Mouse (Mus musculus) hindbrain, embryonic 15.5 days (tissue): Measurements from ENCODE around the gene Stmn1. TPM values are rescaled to one million over a fixed set of nuclear protein-coding genes. Genes with fewer than 3 reads are reported as not detected.

Experiments
- ATAC-seq: fragments of 200-750 bp; cut with Nextera tagmentation; 2 replicates; pipeline ENCODE4 v1.8.0; 2017; ENCODE audit warnings: low read depth, moderate number of reproducible peaks, moderate TSS enrichment; ENCODE audit not compliant: low FRiP score
- H3K27ac ChIP-seq: fragments of 300-500 bp; sonication (generic); replicated peaks from 2 replicates; pipeline ENCODE4 v1.5.1; 2015; ENCODE audit warnings: mild to moderate bottlenecking, inconsistent platforms
- H3K27me3 ChIP-seq: fragments of 300-500 bp; sonication (generic); 2 replicates; pipeline ENCODE4 v1.6.1; 2015; ENCODE audit warnings: control low read depth, inconsistent platforms
- H3K36me3 ChIP-seq: fragments of 300-500 bp; sonication (generic); 2 replicates; pipeline ENCODE4 v1.6.1; 2015; ENCODE audit warnings: control low read depth, inconsistent platforms
- H3K4me1 ChIP-seq: fragments of 300-500 bp; sonication (generic); replicated peaks from 2 replicates; pipeline ENCODE4 v1.6.1; 2015; ENCODE audit warnings: control low read depth, inconsistent platforms
- H3K4me2 ChIP-seq: fragments of 300-500 bp; sonication (generic); 2 replicates; pipeline ENCODE4 v1.6.1; 2015; ENCODE audit warnings: moderate library complexity, mild to moderate bottlenecking, inconsistent platforms
- H3K4me3 ChIP-seq: fragments of 300-500 bp; sonication (generic); 2 replicates; pipeline ENCODE4 v1.5.1; 2015; ENCODE audit warnings: mild to moderate bottlenecking, inconsistent platforms
- H3K9ac ChIP-seq: fragments of 300-500 bp; sonication (generic); 2 replicates; pipeline ENCODE4 v1.6.1; 2015; ENCODE audit warnings: inconsistent platforms
- H3K9me3 ChIP-seq: fragments of 300-500 bp; sonication (generic); 2 replicates; pipeline ENCODE4 v1.6.1; 2016; ENCODE audit warnings: control low read depth, inconsistent platforms
- WGBS: fragments of 180-500 bp; shearing (Covaris S2); methylation state at CpG from one replicate; pipeline ENCODE4 v1.1.7; 2015; 5-methylcytosine and 5-hydroxymethylcytosine counted together
- polyA plus RNA-seq: library from polyadenylated mRNA; unstranded; fragments of >200 nt; fragmentation: Nextera tagmentation; extraction: Ambion mirVana; gene quantifications from 2 replicates; pipeline ENCODE4 v1.2.1, GENCODE M21; 2015

Gene Stmn1
- polyA plus RNA-seq: 5,846 and 6,036 TPM in 2 replicates

DNA sequence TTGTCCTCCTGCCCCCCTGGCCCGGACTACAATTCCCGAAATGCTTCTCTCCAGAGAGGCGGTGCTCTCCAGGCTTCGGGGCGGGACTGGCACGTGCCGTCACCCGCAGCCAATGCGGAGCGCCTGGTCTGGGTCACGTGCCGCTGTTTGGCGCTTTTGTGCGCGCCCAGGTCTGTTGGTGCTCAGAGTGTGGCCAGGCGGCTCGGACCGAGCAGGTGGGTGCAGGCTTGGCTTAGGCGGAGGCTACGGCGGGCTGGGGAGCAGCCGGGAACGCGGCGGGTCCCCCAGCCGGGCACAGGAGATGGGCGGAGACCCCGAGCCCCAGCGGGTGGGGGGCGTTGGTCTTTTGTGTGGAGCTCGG is at the start of gene Stmn1:
Gene Stmn1, plus strand, starts transcription at position 106 of the 361 bp plus-strand sequence.
- Histone ChIP-seq H3K4me1 (peaks cover 54% of the 10 kb centered on the region), H3K9ac (peak within 1 kb of the TSS; percentile 99), H3K4me3 (peak within 1 kb of the TSS; percentile 88), H3K36me3 (peaks cover 23% of the 10 kb centered on the region), H3K9me3 (no peaks in the 10 kb centered on the region), H3K27me3 (no peaks in the 10 kb centered on the region), H3K27ac (peak within 1 kb of the TSS; percentile 98), H3K4me2 (peak within 1 kb of the TSS; percentile 86)
- peak; percentile 97 for ATAC-seq
- under 1% methylated on average over 29 of the region's 31 CpGs for WGBS

DNA sequence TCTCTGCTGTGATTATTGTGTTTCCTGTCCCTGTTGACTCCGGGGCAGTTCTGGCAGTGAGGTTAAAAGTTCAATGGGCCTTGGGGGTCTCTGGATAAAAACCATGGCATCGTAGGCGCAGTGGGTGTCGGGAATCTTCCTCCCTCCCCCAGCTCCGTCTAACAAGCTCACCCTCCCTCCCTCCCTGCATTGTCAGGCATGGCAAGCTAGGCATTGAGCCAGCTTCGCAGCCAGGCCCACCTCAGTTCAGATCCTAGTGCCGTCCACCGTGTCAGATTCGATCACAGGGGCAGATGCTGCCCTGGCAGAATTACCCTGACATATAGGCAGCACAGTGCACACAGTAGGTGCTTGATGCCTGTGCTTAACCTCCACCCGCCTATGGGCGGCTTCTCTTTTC is 46.1 kb upstream of the Stmn1 start:
- Histone ChIP-seq H3K4me1 (no peaks in the 10 kb centered on the region), H3K27me3 (no peaks in the 10 kb centered on the region), H3K4me2 (no peak overlapping the region), H3K4me3 (no peak overlapping the region), H3K9ac (no peak overlapping the region), H3K9me3 (no peaks in the 10 kb centered on the region), H3K27ac (no peak overlapping the region), H3K36me3 (no peaks in the 10 kb centered on the region)
- WGBS: 37% methylated on average over 11 of the region's 11 CpGs
- ATAC-seq: no peak

DNA sequence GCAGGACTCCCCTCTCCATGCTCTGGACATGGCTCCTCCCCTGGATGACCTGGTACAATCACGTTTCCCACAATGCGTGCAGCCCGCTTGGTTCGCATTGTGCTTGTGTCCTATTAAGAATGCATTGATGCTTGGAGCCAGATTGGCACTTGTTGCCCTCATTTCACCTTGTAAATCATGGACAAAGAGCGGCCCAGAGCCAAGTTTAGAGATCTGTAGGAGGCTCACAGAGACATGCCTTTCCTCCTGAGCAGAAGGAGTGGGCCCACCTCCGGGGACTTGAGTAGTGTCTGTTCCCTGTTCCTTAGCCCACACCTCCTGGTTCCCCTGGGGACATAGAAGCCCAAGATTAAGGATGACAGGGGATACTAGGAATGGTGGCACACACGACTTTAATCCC is 44.2 kb upstream of the Stmn1 start:
- no peak overlapping the region for H3K4me2 ChIP-seq
- H3K27me3 ChIP-seq: no peaks in the 10 kb centered on the region
- H3K4me1 ChIP-seq: no peaks in the 10 kb centered on the region
- 78% methylated on average over 7 of the region's 7 CpGs for WGBS
- no peak overlapping the region for H3K4me3 ChIP-seq
- no peaks in the 10 kb centered on the region for H3K9me3 ChIP-seq
- H3K36me3 ChIP-seq: no peaks in the 10 kb centered on the region
- ATAC-seq: no peak
- no peak overlapping the region for H3K27ac ChIP-seq
- no peak overlapping the region for H3K9ac ChIP-seq

DNA sequence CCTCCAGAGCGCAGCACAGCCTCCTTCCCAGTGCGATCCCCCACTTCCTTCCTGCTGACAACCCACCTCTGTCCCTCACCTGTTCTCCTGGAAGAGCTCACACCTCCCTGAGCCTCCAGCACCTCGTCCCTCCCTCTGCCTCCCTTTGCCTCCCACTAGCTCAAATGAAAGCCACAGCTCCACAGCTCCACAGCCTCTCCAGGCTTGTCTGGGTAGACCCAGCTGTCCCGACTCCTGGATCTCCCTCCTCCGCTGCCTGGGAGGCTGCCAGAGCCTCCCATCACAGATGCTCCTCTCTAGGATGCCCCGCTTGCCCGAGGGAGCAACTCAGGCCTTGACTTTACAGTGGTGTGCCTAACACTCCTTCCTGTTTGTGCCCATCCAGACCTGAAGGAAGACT is 43.0 kb upstream of the Stmn1 start:
- no peaks in the 10 kb centered on the region for H3K9me3 ChIP-seq
- ATAC-seq: no peak
- no peak overlapping the region for H3K9ac ChIP-seq
- H3K4me1 ChIP-seq: peaks cover 6% of the 10 kb centered on the region
- 63% methylated on average over 7 of the region's 7 CpGs for WGBS
- no peaks in the 10 kb centered on the region for H3K27me3 ChIP-seq
- no peak overlapping the region for H3K27ac ChIP-seq
- H3K36me3 ChIP-seq: no peaks in the 10 kb centered on the region
- H3K4me2 ChIP-seq: no peak overlapping the region
- no peak overlapping the region for H3K4me3 ChIP-seq

DNA sequence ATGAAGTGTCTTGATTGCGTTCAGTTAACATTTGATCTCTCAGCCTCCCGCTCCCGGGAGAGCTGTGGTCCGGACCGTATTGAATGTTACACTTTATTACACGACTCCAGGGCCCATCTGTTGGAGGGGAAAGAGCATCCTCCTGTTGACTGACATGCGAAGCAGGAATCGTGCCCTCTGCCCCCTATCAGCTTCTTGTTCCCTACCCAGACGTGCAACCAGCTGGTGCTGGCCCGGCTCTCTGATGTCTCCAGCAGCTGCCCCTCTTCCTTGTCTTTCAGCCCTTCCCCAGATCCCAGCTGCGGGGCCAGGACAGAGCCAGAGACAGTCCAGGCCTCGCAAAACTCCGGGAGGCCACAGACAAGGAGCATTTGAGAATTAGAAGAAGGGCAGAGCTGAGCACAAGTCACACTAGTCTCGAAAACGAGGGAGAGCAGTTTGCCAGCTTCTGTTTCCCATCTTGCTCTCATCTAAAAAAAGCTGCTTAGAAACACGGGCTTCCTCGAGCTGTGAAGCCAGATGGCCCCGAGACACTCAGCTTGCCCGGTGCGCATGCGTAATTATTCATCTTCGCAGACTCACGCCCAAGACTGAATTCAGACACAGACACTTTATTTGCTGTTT is 37.6 kb upstream of the Stmn1 start:
- Histone ChIP-seq H3K27me3 (no peaks in the 10 kb centered on the region), H3K9me3 (no peaks in the 10 kb centered on the region), H3K36me3 (no peaks in the 10 kb centered on the region), H3K27ac (peak overlapping the region; percentile 82), H3K9ac (0 out of 2 replicates have a peak overlapping the region, but pooled peaks have one; percentile 7), H3K4me1 (peaks cover 19% of the 10 kb centered on the region), H3K4me3 (no peak overlapping the region), H3K4me2 (peak overlapping the region; percentile 38)
- ATAC-seq: peak; percentile 72
- WGBS: 12% methylated on average over 23 of the region's 23 CpGs

DNA sequence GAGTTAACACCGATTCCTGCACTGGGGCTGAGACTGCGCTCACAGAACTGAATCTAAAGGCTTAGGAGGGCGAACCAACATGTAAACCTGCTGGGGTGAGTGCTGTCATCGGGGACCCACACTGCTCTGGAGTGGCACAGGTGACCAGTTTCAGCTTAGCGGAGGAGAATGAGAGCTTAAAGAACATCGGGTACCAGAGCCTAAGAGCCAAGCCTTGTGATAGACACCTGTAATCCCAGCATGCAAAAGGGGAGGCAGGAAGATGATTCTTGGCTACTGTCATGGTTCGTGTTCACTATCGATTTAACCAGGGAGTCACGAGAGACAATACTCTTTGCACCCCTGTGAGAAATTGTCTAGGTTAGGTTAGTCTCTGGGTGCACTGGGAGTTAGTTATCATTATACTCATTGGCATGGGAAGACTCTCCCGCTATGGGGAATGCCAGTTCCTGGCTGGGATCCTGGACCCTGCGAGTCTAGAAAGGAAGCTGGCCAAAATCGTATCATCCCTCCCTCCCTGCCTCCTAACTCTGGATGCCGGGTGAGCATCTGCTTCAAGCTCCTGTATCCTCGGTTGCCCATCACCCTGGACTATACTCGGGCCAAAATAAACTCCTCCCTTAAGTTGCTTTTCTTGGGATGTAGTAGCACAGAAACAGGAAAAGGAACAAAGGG is 35.3 kb upstream of the Stmn1 start:
- Histone ChIP-seq H3K4me2 (no peak overlapping the region), H3K9ac (no peak overlapping the region), H3K27ac (no peak overlapping the region), H3K9me3 (no peaks in the 10 kb centered on the region), H3K4me1 (peaks cover 26% of the 10 kb centered on the region), H3K4me3 (no peak overlapping the region), H3K27me3 (no peaks in the 10 kb centered on the region), H3K36me3 (no peaks in the 10 kb centered on the region)
- ATAC-seq: no peak
- 64% methylated on average over 15 of the region's 15 CpGs for WGBS

DNA sequence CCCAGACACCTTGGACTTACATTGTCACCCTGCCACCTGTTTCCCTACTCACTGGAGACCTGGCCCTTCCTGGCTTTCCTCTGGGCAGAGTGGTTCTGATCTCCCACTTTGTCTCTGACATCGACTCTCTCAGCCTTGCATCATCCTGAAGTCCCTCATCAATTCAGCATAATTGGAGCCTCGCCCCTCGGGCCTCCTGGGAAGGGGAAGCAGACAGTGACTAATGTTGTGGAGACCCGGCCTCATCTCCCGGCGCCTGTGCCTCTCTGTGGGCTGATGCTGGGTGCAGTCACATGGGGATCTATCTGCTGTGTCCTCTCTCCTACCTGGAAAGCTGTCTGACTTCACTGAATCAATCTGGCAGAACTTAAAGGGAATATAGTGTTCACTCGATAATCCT is 31.9 kb upstream of the Stmn1 start:
- Histone ChIP-seq H3K9me3 (no peaks in the 10 kb centered on the region), H3K4me1 (peaks cover 10% of the 10 kb centered on the region; the same call in 1 of the 2 replicates), H3K9ac (no peak overlapping the region), H3K27ac (no peak overlapping the region), H3K27me3 (no peaks in the 10 kb centered on the region), H3K4me2 (no peak overlapping the region), H3K36me3 (no peaks in the 10 kb centered on the region), H3K4me3 (no peak overlapping the region)
- WGBS: 30% methylated on average over 7 of the region's 7 CpGs
- ATAC-seq: no peak

DNA sequence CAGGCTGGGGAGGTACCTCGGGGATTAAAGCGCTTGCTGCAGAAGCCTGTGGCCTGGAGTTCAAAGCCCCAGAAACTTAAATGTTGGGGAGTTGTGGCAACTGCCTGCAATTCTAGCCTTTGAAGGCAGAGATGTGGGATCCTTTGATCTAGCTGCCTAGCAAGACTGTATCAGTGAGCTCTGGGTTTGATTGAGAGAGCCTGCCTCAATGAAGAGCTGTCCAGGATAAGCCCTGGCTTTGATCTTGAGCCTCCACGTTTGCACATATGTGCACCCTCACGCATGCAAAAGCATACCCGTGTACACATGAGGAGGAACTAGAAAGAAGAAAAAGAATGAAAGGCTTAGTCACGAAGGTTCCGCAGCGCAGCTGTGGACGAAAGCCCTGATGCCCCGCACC is 31.5 kb upstream of the Stmn1 start:
- H3K27ac ChIP-seq: no peak overlapping the region; the same call in 1 of the 2 replicates

DNA sequence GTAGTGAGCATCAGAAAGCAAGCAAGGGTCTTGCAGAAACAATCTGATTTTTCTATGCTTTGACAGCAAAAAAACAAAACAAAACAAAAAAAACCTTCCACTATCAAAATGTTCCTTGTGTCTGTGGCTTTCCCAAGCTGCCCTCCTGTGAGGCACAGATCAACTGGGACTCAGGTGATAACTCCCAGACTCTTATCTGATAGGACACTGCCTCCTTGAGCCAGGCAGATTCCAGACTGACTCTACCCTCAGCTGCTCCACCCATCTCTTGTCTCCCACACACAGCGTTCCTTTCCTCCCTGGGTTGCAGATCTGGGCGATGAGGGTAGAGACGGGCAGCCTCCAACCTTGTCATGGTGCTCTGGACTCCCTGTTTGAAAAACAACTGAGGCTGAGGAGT is 29.0 kb upstream of the Stmn1 start:
- no peak for ATAC-seq
- Histone ChIP-seq H3K27ac (no peak overlapping the region), H3K9me3 (no peaks in the 10 kb centered on the region), H3K36me3 (no peaks in the 10 kb centered on the region), H3K4me1 (peaks cover 10% of the 10 kb centered on the region; the same call in 1 of the 2 replicates), H3K27me3 (no peaks in the 10 kb centered on the region), H3K4me2 (no peak overlapping the region), H3K9ac (no peak overlapping the region), H3K4me3 (no peak overlapping the region)
- WGBS: 79% methylated on average over 3 of the region's 3 CpGs

More for the DNA sequence above, 31.5 kb upstream of the Stmn1 start:
- no peaks in the 10 kb centered on the region for H3K27me3 ChIP-seq
- peaks cover 10% of the 10 kb centered on the region; the same call in 1 of the 2 replicates for H3K4me1 ChIP-seq
- H3K9ac ChIP-seq: no peak overlapping the region
- 69% methylated on average over 10 of the region's 10 CpGs for WGBS
- H3K4me3 ChIP-seq: no peak overlapping the region
- no peaks in the 10 kb centered on the region for H3K9me3 ChIP-seq
- no peak for ATAC-seq
- no peaks in the 10 kb centered on the region for H3K36me3 ChIP-seq
- no peak overlapping the region for H3K4me2 ChIP-seq

DNA sequence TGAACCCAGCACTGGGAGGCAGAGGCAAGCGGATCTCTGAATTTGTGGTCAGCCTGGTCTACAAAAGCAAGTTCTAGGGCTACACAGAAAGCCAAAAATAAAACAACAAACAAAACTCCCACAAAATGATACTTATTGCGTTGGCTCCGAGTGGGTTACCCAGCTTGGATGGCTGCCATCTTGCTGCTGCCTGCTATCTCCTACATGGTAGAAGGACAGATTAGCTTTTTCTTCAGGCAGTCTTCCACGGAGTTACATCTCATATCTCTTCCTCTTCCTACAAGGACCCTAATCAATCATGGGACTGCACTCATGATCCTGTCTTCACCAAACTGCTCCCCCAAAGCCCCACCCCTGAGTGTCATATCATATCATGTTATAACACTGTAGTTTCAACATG is 28.2 kb upstream of the Stmn1 start:
- Histone ChIP-seq H3K4me1 (peaks cover 10% of the 10 kb centered on the region; the same call in 1 of the 2 replicates), H3K9ac (no peak overlapping the region), H3K4me3 (no peak overlapping the region), H3K27ac (no peak overlapping the region), H3K4me2 (no peak overlapping the region), H3K36me3 (no peaks in the 10 kb centered on the region), H3K9me3 (no peaks in the 10 kb centered on the region), H3K27me3 (no peaks in the 10 kb centered on the region)
- no peak for ATAC-seq
- WGBS: 84% methylated on average over 4 of the region's 4 CpGs

DNA sequence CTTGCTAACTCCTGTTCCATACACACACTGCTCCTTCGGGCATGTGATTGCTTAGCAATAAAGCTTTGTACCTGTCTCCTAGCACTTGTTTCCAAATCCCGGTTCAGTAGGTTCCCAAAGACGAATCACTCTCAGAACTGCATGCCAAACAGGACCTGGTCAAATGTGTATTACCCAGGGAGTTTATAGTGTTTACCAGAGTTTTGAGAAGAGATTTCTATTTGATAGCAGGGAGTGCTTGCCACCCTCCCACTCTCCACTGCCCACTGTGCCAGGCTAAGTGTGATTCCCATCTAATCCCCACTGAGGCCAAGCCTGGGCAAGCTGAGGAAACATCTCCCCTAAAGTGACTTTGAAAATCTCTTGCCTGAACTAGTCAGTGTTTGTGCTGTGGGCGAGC is 25.9 kb upstream of the Stmn1 start:
- 91% methylated on average over 4 of the region's 4 CpGs for WGBS
- H3K9ac ChIP-seq: no peak overlapping the region
- H3K4me2 ChIP-seq: no peak overlapping the region
- no peak overlapping the region for H3K27ac ChIP-seq
- no peak overlapping the region for H3K4me3 ChIP-seq
- H3K36me3 ChIP-seq: no peaks in the 10 kb centered on the region
- no peaks in the 10 kb centered on the region for H3K27me3 ChIP-seq
- no peak for ATAC-seq
- H3K9me3 ChIP-seq: no peaks in the 10 kb centered on the region
- peaks cover 16% of the 10 kb centered on the region for H3K4me1 ChIP-seq

DNA sequence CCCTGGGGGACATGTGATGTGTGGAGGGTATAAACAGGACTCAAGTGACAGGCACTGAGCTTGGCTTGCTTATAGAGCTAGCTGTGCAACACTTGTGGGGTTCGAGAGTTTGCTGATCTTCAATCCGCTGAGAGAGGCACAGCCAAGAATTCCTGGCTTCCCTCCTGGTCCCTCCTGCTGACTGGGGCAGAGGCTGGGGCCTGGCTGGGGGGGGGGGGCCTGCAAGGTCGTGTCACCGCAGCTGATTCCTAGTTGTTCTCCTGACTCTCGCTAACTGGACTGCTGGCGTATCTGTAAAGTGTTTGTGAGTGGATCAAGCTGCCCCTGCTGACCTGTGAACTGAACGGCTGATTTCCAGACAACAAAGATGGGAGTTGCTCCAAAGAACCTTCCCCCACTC is 24.5 kb upstream of the Stmn1 start:
- 46% methylated on average over 7 of the region's 7 CpGs for whole genome bisulfite sequencing
- H3K36me3 ChIP-seq: no peaks in the 10 kb centered on the region
- H3K9ac ChIP-seq: no peak overlapping the region
- H3K27me3 ChIP-seq: no peaks in the 10 kb centered on the region
- H3K4me2 ChIP-seq: no peak overlapping the region
- H3K9me3 ChIP-seq: no peaks in the 10 kb centered on the region
- ATAC-seq: no peak; the same call in 1 of the 2 replicates
- no peak overlapping the region for H3K27ac ChIP-seq
- peaks cover 24% of the 10 kb centered on the region for H3K4me1 ChIP-seq
- no peak overlapping the region for H3K4me3 ChIP-seq
